Mouse (Mus musculus): ENCODE measurements around the gene Ebf1. TPM values are rescaled to one million over a fixed set of nuclear protein-coding genes. Genes with fewer than 3 reads are reported as not detected.
A peak's percentile ranks its signal among the peaks of the same experiment; 100 is the strongest.

The Ebf1 gene
- polyA plus RNA-seq, 1 experiment from 2014 or later = 13.3 TPM

DNA sequence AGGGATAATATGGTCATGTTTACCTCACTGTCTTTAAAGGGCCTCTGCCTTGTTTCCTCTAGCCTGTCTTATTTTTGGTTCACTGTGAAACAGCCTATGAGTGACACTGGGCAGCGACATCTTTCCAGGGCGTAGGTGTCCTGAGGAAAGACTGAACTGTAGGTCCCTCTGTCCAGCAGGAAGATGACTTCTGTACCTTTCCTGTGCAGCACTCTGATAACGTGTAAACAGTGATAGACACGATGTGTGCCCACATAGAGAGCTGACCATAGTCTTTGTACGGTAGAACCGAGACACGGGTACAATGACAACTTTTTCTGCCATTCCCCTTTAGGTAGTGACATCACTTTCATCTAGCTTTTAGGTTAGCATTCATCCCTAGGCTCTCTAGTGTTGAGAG lies 357.2 kb downstream of the Ebf1 start:
- no peak for ATAC-seq (ENCODE audit: insufficient number of reproducible peaks, insufficient read depth, low FRiP score, low read depth)
- H3K27me3 ChIP-seq (ENCODE audit: control insufficient read depth, insufficient read depth, low read length) = no peaks in the 10 kb centered on the region
- WGBS = 88% methylated on average over 7 of the region's 7 CpGs

DNA sequence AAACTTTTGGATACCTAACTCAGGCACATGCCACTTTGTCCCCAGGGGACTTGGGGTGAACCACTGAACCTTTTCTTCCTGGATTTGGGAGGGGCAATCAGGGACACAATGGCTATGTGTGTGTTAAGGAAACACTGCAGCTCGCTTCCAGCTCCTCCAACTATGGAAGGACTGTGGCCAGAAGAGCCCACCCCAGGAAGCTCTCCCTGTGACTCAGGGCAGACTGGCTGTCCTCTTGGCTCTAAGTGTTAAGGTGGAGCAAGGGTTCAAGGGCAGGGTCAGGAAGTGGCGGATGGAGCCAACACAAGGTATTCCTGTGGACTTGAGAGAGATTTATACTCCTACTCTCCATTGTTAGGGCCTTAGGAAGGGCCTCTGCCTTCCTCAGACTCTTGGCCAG lies 358.0 kb downstream of the Ebf1 start:
- Histone ChIP-seq H3K4me1 (ENCODE audit: control insufficient read depth, insufficient read depth, low read length) (peaks cover 14% of the 10 kb centered on the region; the same call in 1 of the 2 replicates), H3K4me2 (replicated peaks; ENCODE audit: low read depth, low read length) (no peak overlapping the region), H3K27ac (ENCODE audit: low read length) (no peak overlapping the region), H3K27me3 (ENCODE audit: control insufficient read depth, insufficient read depth, low read length) (no peaks in the 10 kb centered on the region), H3K4me3 (ENCODE audit: low read depth, low read length) (no peak overlapping the region), H3K9me3 (ENCODE audit: control insufficient read depth, low read depth, low read length) (no peaks in the 10 kb centered on the region), H3K36me3 (ENCODE audit: control insufficient read depth, insufficient read depth, low read length) (no peaks in the 10 kb centered on the region), H3K9ac (replicated peaks; ENCODE audit: low read depth, low read length) (no peak overlapping the region)
- 62% methylated on average over 2 of the region's 2 CpGs for WGBS
- ATAC-seq (ENCODE audit: insufficient number of reproducible peaks, insufficient read depth, low FRiP score, low read depth) = no peak

More for the DNA sequence above, 357.2 kb downstream of the Ebf1 start:
- Histone ChIP-seq H3K36me3 (ENCODE audit: control insufficient read depth, insufficient read depth, low read length) (no peaks in the 10 kb centered on the region), H3K9me3 (ENCODE audit: control insufficient read depth, low read depth, low read length) (no peaks in the 10 kb centered on the region), H3K9ac (replicated peaks; ENCODE audit: low read depth, low read length) (no peak overlapping the region), H3K4me2 (replicated peaks; ENCODE audit: low read depth, low read length) (no peak overlapping the region), H3K4me3 (ENCODE audit: low read depth, low read length) (no peak overlapping the region), H3K4me1 (ENCODE audit: control insufficient read depth, insufficient read depth, low read length) (peaks cover 11% of the 10 kb centered on the region; the same call in 1 of the 2 replicates), H3K27ac (ENCODE audit: low read length) (no peak overlapping the region)

DNA sequence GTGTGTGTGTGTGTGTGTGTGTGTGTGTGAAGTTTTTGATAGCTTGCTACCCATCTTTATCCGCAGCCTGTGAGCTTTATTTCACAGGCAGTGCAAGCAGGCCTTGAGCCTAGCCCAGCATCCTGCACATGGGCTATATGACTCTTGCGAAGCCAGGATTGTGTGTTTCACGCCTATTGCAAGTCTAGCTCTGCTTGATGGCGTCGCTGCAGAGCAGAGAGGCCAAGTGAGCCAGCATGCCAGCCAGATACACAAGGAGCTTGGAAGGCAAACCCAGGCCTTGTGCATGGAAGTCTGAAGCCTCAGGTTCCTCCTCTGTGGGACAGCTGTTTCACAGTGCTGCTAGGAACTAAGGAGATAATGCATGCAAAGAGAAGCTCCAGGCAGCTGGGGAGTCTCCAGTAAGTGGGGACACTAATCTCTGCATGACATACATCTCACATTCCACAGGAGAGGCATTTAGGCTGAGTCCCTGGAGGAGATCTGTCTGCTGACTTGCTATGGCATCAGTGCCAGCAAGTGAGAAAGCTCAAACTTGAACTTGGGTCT lies 359.2 kb downstream of the Ebf1 start:
- Histone ChIP-seq H3K4me3 (ENCODE audit: low read depth, low read length) (no peak overlapping the region), H3K27ac (ENCODE audit: low read length) (peak overlapping the region; percentile 66; the same call in 1 of the 2 replicates), H3K4me1 (ENCODE audit: control insufficient read depth, insufficient read depth, low read length) (peaks cover 14% of the 10 kb centered on the region; the same call in 1 of the 2 replicates), H3K36me3 (ENCODE audit: control insufficient read depth, insufficient read depth, low read length) (no peaks in the 10 kb centered on the region), H3K4me2 (replicated peaks; ENCODE audit: low read depth, low read length) (no peak overlapping the region), H3K27me3 (ENCODE audit: control insufficient read depth, insufficient read depth, low read length) (no peaks in the 10 kb centered on the region), H3K9me3 (ENCODE audit: control insufficient read depth, low read depth, low read length) (no peaks in the 10 kb centered on the region), H3K9ac (replicated peaks; ENCODE audit: low read depth, low read length) (no peak overlapping the region)
- no peak for ATAC-seq (ENCODE audit: insufficient number of reproducible peaks, insufficient read depth, low FRiP score, low read depth)
- 76% methylated on average over 5 of the region's 5 CpGs for whole genome bisulfite sequencing

DNA sequence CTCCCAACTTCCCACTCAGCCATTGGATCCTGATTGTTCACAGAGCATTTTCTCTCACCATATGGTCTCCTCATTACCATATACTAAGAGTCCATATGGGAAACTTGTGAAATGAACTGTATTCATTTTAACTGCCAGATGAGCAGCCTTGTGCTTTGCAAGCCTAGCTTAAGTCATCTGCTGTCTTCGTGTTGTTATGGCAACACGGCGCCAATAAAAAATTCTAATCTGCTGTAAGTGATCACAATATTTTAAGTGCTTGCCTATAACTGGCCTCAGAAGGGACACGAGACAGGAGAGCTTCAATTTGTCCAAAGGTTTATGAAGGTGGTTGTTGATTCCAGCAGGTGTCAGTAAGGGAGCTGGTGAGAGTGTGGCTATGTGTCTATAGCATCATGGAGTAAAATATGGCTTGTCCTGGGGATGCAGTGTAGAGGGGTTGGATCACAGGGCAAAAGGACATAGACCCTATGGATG lies 360.8 kb downstream of the Ebf1 start:
- H3K9me3 ChIP-seq (ENCODE audit: control insufficient read depth, low read depth, low read length) = no peaks in the 10 kb centered on the region
- no peak overlapping the region for H3K4me3 ChIP-seq (ENCODE audit: low read depth, low read length)
- peak; percentile 56; the same call in 1 of the 2 replicates for ATAC-seq (ENCODE audit: insufficient number of reproducible peaks, insufficient read depth, low FRiP score, low read depth)
- no peak overlapping the region for H3K4me2 ChIP-seq (replicated peaks; ENCODE audit: low read depth, low read length)
- no peak overlapping the region for H3K27ac ChIP-seq (ENCODE audit: low read length)
- H3K9ac ChIP-seq (replicated peaks; ENCODE audit: low read depth, low read length) = no peak overlapping the region
- WGBS = 78% methylated on average over 4 of the region's 4 CpGs
- no peaks in the 10 kb centered on the region for H3K27me3 ChIP-seq (ENCODE audit: control insufficient read depth, insufficient read depth, low read length)
- H3K4me1 ChIP-seq (ENCODE audit: control insufficient read depth, insufficient read depth, low read length) = peaks cover 14% of the 10 kb centered on the region; the same call in 1 of the 2 replicates
- H3K36me3 ChIP-seq (ENCODE audit: control insufficient read depth, insufficient read depth, low read length) = no peaks in the 10 kb centered on the region

DNA sequence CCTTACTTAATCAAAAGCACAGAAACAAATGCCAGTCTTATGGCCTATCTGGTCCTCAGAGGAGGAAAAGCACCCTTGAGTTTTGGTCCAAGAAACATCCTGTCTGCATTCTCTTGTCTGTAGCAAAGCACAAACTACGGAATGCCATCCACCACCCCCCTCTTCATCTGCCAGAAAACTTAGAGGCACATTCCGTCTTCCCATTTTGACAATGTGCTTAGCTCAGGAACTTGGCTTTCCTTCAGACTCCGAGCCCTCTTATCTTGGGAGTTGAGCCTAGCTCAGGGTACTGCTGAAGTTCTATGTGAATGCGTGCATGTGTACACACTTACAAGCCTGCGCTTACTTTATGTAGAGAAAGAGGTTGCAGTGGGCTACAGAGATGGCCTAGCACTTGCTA lies 362.3 kb downstream of the Ebf1 start:
- H3K9me3 ChIP-seq (ENCODE audit: control insufficient read depth, low read depth, low read length) = no peaks in the 10 kb centered on the region
- ATAC-seq (ENCODE audit: insufficient number of reproducible peaks, insufficient read depth, low FRiP score, low read depth) = no peak
- WGBS = 42% methylated on average over 5 of the region's 5 CpGs
- no peak overlapping the region for H3K9ac ChIP-seq (replicated peaks; ENCODE audit: low read depth, low read length)
- H3K4me1 ChIP-seq (ENCODE audit: control insufficient read depth, insufficient read depth, low read length) = peaks cover 14% of the 10 kb centered on the region; the same call in 1 of the 2 replicates
- no peaks in the 10 kb centered on the region for H3K27me3 ChIP-seq (ENCODE audit: control insufficient read depth, insufficient read depth, low read length)
- H3K36me3 ChIP-seq (ENCODE audit: control insufficient read depth, insufficient read depth, low read length) = no peaks in the 10 kb centered on the region
- no peak overlapping the region for H3K4me2 ChIP-seq (replicated peaks; ENCODE audit: low read depth, low read length)
- H3K27ac ChIP-seq (ENCODE audit: low read length) = no peak overlapping the region
- no peak overlapping the region for H3K4me3 ChIP-seq (ENCODE audit: low read depth, low read length)

DNA sequence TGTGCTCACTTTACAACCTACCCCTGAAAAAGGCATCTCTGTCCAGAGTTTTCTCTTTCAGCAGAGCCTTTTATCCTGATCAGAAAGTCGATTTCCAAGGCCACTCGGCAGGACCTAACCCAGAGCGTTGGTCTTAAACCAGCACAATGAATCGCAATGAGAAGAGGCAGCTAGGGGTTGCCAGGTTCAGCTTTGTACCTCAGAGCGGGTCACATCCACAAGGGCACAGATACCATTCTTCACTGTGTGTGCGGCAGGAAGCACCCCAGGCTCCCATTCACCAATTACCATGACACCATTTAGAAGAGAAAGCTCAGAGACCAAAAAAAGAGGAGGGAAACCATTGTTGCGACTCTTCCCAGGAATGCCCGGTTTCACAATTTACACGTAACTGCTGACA lies 365.1 kb downstream of the Ebf1 start:
- Histone ChIP-seq H3K4me1 (ENCODE audit: control insufficient read depth, insufficient read depth, low read length) (0 out of 2 replicates have a peak, but pooled peaks cover 6% of the 10 kb centered on the region), H3K27ac (ENCODE audit: low read length) (no peak overlapping the region), H3K4me2 (replicated peaks; ENCODE audit: low read depth, low read length) (no peak overlapping the region), H3K27me3 (ENCODE audit: control insufficient read depth, insufficient read depth, low read length) (no peaks in the 10 kb centered on the region), H3K36me3 (ENCODE audit: control insufficient read depth, insufficient read depth, low read length) (no peaks in the 10 kb centered on the region), H3K9me3 (ENCODE audit: control insufficient read depth, low read depth, low read length) (no peaks in the 10 kb centered on the region), H3K9ac (replicated peaks; ENCODE audit: low read depth, low read length) (no peak overlapping the region), H3K4me3 (ENCODE audit: low read depth, low read length) (no peak overlapping the region)
- ATAC-seq (ENCODE audit: insufficient number of reproducible peaks, insufficient read depth, low FRiP score, low read depth) = no peak
- WGBS = 58% methylated on average over 9 of the region's 9 CpGs

DNA sequence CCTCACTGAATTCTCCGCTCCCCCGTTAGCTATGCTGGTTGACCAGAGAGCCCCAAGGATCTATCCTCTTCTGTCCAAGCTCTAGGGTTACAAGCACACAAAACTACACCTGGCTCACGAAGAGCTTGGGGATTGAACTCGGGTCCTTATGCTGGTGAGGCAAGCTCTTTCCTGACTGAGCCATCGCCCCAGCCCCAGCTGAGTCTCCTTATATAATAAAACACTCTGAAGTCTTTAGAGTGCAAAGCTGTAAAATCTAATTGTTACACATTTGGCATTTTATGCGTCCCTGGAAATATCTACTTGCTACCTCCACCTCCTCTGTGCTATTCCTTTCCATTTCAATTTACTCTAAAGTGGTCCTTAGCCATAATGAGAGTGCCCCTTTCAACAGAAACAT lies 366.8 kb downstream of the Ebf1 start:
- ATAC-seq (ENCODE audit: insufficient number of reproducible peaks, insufficient read depth, low FRiP score, low read depth) = no peak
- Histone ChIP-seq H3K36me3 (ENCODE audit: control insufficient read depth, insufficient read depth, low read length) (no peaks in the 10 kb centered on the region), H3K4me2 (replicated peaks; ENCODE audit: low read depth, low read length) (no peak overlapping the region), H3K9me3 (ENCODE audit: control insufficient read depth, low read depth, low read length) (no peaks in the 10 kb centered on the region), H3K27me3 (ENCODE audit: control insufficient read depth, insufficient read depth, low read length) (no peaks in the 10 kb centered on the region), H3K4me3 (ENCODE audit: low read depth, low read length) (no peak overlapping the region), H3K27ac (ENCODE audit: low read length) (no peak overlapping the region), H3K9ac (replicated peaks; ENCODE audit: low read depth, low read length) (no peak overlapping the region), H3K4me1 (ENCODE audit: control insufficient read depth, insufficient read depth, low read length) (0 out of 2 replicates have a peak, but pooled peaks cover 6% of the 10 kb centered on the region)
- WGBS = 91% methylated on average over 6 of the region's 6 CpGs

DNA sequence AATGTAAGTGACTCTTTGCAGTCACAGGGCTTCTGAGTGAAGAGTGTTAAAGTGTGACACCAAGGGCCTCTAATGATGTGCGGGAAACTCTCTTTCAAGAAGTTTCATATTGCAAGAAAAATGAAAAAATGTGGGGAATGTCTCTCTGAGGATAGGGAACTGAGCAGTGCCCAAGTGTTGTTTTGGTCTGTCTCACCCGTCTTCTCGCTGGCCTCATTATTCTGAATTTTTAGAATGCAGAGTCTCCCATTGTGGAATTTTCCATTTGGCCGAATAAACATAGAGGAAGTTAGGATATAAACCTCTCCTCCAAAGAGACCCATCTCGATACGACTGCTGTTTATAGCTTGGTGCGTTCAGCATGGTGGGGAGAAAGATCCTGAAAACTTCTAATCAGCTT lies 367.3 kb downstream of the Ebf1 start:
- Histone ChIP-seq H3K9ac (replicated peaks; ENCODE audit: low read depth, low read length) (no peak overlapping the region), H3K27me3 (ENCODE audit: control insufficient read depth, insufficient read depth, low read length) (no peaks in the 10 kb centered on the region), H3K4me3 (ENCODE audit: low read depth, low read length) (no peak overlapping the region), H3K4me2 (replicated peaks; ENCODE audit: low read depth, low read length) (no peak overlapping the region), H3K36me3 (ENCODE audit: control insufficient read depth, insufficient read depth, low read length) (no peaks in the 10 kb centered on the region), H3K4me1 (ENCODE audit: control insufficient read depth, insufficient read depth, low read length) (0 out of 2 replicates have a peak, but pooled peaks cover 2% of the 10 kb centered on the region), H3K9me3 (ENCODE audit: control insufficient read depth, low read depth, low read length) (no peaks in the 10 kb centered on the region), H3K27ac (ENCODE audit: low read length) (no peak overlapping the region)
- ATAC-seq (ENCODE audit: insufficient number of reproducible peaks, insufficient read depth, low FRiP score, low read depth) = no peak
- 59% methylated on average over 7 of the region's 7 CpGs for WGBS

DNA sequence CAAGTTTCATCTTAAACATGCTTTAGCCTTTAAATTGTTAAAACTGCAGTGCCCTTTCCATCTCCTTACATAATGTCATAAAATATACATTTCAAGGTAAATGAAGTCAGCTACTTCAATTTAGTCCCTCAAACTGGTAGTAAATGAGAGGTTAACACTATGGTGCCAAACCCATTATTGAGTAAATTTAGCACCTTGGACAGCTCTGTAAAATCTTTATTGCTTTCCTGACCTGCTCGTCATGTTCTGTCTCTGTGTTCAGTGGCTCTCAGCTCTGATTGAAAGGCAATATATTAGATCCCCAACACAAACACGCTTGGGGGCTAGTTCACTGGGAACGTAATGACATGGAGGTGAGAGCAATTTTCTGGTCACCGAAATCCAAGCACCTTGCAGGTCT lies 370.7 kb downstream of the Ebf1 start:
- H3K4me3 ChIP-seq (ENCODE audit: low read depth, low read length) = no peak overlapping the region
- H3K36me3 ChIP-seq (ENCODE audit: control insufficient read depth, insufficient read depth, low read length) = no peaks in the 10 kb centered on the region
- ATAC-seq (ENCODE audit: insufficient number of reproducible peaks, insufficient read depth, low FRiP score, low read depth) = no peak
- no peak overlapping the region for H3K4me2 ChIP-seq (replicated peaks; ENCODE audit: low read depth, low read length)
- WGBS = 36% methylated on average over 4 of the region's 4 CpGs
- no peaks in the 10 kb centered on the region for H3K27me3 ChIP-seq (ENCODE audit: control insufficient read depth, insufficient read depth, low read length)
- no peak overlapping the region for H3K27ac ChIP-seq (ENCODE audit: low read length)
- no peaks in the 10 kb centered on the region for H3K4me1 ChIP-seq (ENCODE audit: control insufficient read depth, insufficient read depth, low read length)
- H3K9me3 ChIP-seq (ENCODE audit: control insufficient read depth, low read depth, low read length) = no peaks in the 10 kb centered on the region
- H3K9ac ChIP-seq (replicated peaks; ENCODE audit: low read depth, low read length) = no peak overlapping the region
